Mouse (Mus musculus): ENCODE results near the gene Clcc1. TPM values are rescaled to one million over a fixed set of nuclear protein-coding genes. Genes with fewer than 3 reads are reported as not detected.

Gene Clcc1
- total and polyA plus RNA-seq, 3 experiments: 25.9 to 43.0 TPM; not detected in 1

DNA sequence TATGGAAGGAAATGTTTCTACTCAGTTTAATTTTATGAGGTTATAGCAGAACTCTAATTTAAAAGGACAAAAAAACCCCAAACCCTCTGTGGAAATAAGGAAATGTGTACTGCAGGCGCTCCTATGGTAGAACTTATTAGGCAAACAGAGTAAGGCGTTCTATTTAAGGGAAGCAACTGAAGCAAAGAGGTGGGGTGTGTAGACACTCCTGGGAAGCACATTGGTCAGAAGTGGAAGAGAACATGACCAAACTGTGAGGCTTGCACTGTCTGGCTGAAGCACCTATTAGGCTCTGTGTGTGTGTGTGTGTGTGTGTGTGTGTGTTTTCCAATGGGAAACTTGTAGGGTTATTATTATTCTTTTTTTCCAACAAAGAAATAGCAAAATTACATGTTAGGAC is 65.6 kb downstream of the Clcc1 start:
- Histone ChIP-seq H3K36me3 (ENCODE audit: control insufficient read depth in 1 of 2, insufficient read depth in 2 of 2, low read length in 2 of 2) (peaks cover 0 to 40% of the 10 kb centered on the region in 2 experiments; a peak in 2 of 4 replicates), H3K9me3 (replicated peaks; ENCODE audit: insufficient read depth, low read length) (no peaks in the 10 kb centered on the region), H3K27me3 (ENCODE audit: control insufficient read depth in 1 of 2, insufficient read depth in 2 of 2, low read length in 2 of 2) (no peaks in the 10 kb centered on the region), H3K27ac (ENCODE audit: control insufficient read depth, low read depth, low read length) (no peak overlapping the region), H3K4me3 (ENCODE audit: control insufficient read depth in 1 of 2, insufficient read depth in 1 of 2, low read depth in 2 of 2, low read length in 2 of 2) (no peak overlapping the region), H3K4me1 (ENCODE audit: control insufficient read depth in 1 of 2, insufficient read depth in 2 of 2, low read length in 2 of 2) (peaks cover 20 to 26% of the 10 kb centered on the region in 2 experiments), H3K79me2 (ENCODE audit: control insufficient read depth, insufficient read depth, low read length, poor library complexity) (peaks cover 22% of the 10 kb centered on the region), H3K9ac (ENCODE audit: control insufficient read depth, low read depth, low read length, poor library complexity, severe bottlenecking) (no peak overlapping the region)
- TF ChIP-seq BHLHE40 (IDR thresholded peaks at IDR 0.05; ENCODE audit: borderline replicate concordance, low read depth, low read length) (no peak), POLR2AphosphoS2 (IDR thresholded peaks at IDR 0.05; ENCODE audit: low read length) (no peak), USF2 (IDR thresholded peaks at IDR 0.05; ENCODE audit: borderline replicate concordance in 1 of 2, insufficient read depth in 1 of 2, low read depth in 1 of 2, low read length in 2 of 2) (no peak), ETS1 (IDR thresholded peaks at IDR 0.05; ENCODE audit: low read depth, low read length) (no peak), NRF1 (IDR thresholded peaks at IDR 0.05; ENCODE audit: insufficient read depth, low read depth, low read length, poor library complexity, severe bottlenecking) (no peak), GABPA (IDR thresholded peaks at IDR 0.05; ENCODE audit: low read depth, low read length) (no peak), MAX (IDR thresholded peaks at IDR 0.05; ENCODE audit: low read length) (no peak), CHD2 (IDR thresholded peaks at IDR 0.05; ENCODE audit: low read length) (no peak)
- peak; percentile 37 for DNase-seq (ENCODE audit: low read depth, low spot score)

DNA sequence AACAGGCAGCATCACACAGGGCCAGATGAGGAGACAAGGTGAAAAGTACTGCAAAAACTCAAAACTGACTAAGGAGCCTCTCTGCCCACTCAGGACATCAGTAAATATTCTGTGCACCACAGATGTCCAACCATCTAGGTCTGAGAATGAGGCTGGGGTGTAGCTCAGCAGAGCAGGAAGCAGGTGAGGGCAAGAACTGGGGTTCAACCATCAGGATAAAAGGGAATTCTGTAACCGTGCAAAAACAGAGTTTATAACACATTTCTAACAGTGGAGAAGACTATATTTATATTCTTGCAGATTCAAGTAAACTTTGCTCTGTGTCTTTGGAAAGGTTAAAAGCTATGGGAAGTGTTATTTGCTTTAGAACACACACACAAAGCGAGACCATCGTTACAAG is 66.0 kb downstream of the Clcc1 start:
- no peak overlapping the region for H3K4me3 ChIP-seq (ENCODE audit: control insufficient read depth in 1 of 2, insufficient read depth in 1 of 2, low read depth in 2 of 2, low read length in 2 of 2)
- peaks cover 22% of the 10 kb centered on the region for H3K79me2 ChIP-seq (ENCODE audit: control insufficient read depth, insufficient read depth, low read length, poor library complexity)
- no peaks in the 10 kb centered on the region for H3K9me3 ChIP-seq (replicated peaks; ENCODE audit: insufficient read depth, low read length)
- H3K27ac ChIP-seq (ENCODE audit: control insufficient read depth, low read depth, low read length): no peak overlapping the region
- no peak overlapping the region for H3K9ac ChIP-seq (ENCODE audit: control insufficient read depth, low read depth, low read length, poor library complexity, severe bottlenecking)
- no peak for TF ChIP-seq ZC3H11A (IDR thresholded peaks at IDR 0.05; ENCODE audit: low read depth, low read length)
- no peak for TF ChIP-seq SMC3 (IDR thresholded peaks at IDR 0.05; ENCODE audit: low read depth, low read length)
- no peak for TF ChIP-seq MAX (IDR thresholded peaks at IDR 0.05; ENCODE audit: low read length)
- no peak for TF ChIP-seq TAL1 (IDR thresholded peaks at IDR 0.05; ENCODE audit: low read length)
- no peak for TF ChIP-seq KAT2A (conservative IDR thresholded peaks at IDR 0.05; ENCODE audit: low read depth, low read length)
- no peak for TF ChIP-seq MAFK (IDR thresholded peaks at IDR 0.05; ENCODE audit: borderline replicate concordance, low read depth, low read length)
- TF ChIP-seq JUND (IDR thresholded peaks at IDR 0.05; ENCODE audit: low read depth, low read length): no peak
- no peak for TF ChIP-seq MEF2A (IDR thresholded peaks at IDR 0.05; ENCODE audit: extremely low read depth, insufficient replicate concordance, low read depth, low read length, poor library complexity, severe bottlenecking)
- no peak for TF ChIP-seq CTCF (IDR thresholded peaks at IDR 0.05 in 2 of 3, conservative IDR thresholded peaks at IDR 0.05 in 1 of 3; ENCODE audit: control insufficient read depth in 1 of 3, insufficient read depth in 1 of 3, low read depth in 2 of 3, low read length in 3 of 3, poor library complexity in 1 of 3, severe bottlenecking in 1 of 3)
- TF ChIP-seq GABPA (IDR thresholded peaks at IDR 0.05; ENCODE audit: low read depth, low read length): no peak
- no peak for TF ChIP-seq ZMIZ1 (IDR thresholded peaks at IDR 0.05; ENCODE audit: low read depth, low read length)
- no peak for TF ChIP-seq HCFC1 (IDR thresholded peaks at IDR 0.05; ENCODE audit: low read depth, low read length)
- TF ChIP-seq CHD1 (IDR thresholded peaks at IDR 0.05; ENCODE audit: low read depth, low read length): no peak
- no peak for TF ChIP-seq MYC (IDR thresholded peaks at IDR 0.05; ENCODE audit: low read depth, low read length)
- no peak for TF ChIP-seq ZKSCAN1 (IDR thresholded peaks at IDR 0.05; ENCODE audit: low read depth, low read length)
- TF ChIP-seq POLR2AphosphoS2 (IDR thresholded peaks at IDR 0.05; ENCODE audit: low read length): no peak
- no peak for TF ChIP-seq TBP (IDR thresholded peaks at IDR 0.05; ENCODE audit: low read depth, low read length)
- TF ChIP-seq NRF1 (IDR thresholded peaks at IDR 0.05; ENCODE audit: insufficient read depth, low read depth, low read length, poor library complexity, severe bottlenecking): no peak
- peaks cover 0 to 40% of the 10 kb centered on the region in 2 experiments; a peak in 2 of 4 replicates for H3K36me3 ChIP-seq (ENCODE audit: control insufficient read depth in 1 of 2, insufficient read depth in 2 of 2, low read length in 2 of 2)
- H3K4me1 ChIP-seq (ENCODE audit: control insufficient read depth in 1 of 2, insufficient read depth in 2 of 2, low read length in 2 of 2): peaks cover 20 to 26% of the 10 kb centered on the region in 2 experiments
- no peak for DNase-seq (ENCODE audit: low read depth, low spot score)
- no peaks in the 10 kb centered on the region for H3K27me3 ChIP-seq (ENCODE audit: control insufficient read depth in 1 of 2, insufficient read depth in 2 of 2, low read length in 2 of 2)

Data from MEL (cell line).